Mouse (Mus musculus) left cerebral cortex, postnatal 10 days (tissue): ENCODE data around the gene Dpp6. TPM values are rescaled to one million over a fixed set of nuclear protein-coding genes. Genes with fewer than 3 reads are reported as not detected.
A peak's percentile ranks its signal among the peaks of the same experiment; 100 is the strongest.

Experiments
- DNase-seq, 2 experiments: peaks; one replicate each; pipeline ENCODE4 v3.0.0; 2021 to 2022; ENCODE audit warnings: low spot score in 2 of 2, mixed read lengths in 1 of 2; ENCODE audit errors: extremely low spot score in 1 of 2
- intact Hi-C: fragments of 180-260 bp; cut with DNase I; formaldehyde crosslinking; loops from one replicate; pipeline ENCODE4 v1.15.1; 2025
- total RNA-seq, 2 experiments: library from RNA; stranded (reverse); gene quantifications; 2 replicates each; pipeline ENCODE4 v1.2.3; 2021

The Dpp6 gene
- total RNA-seq, 2 experiments from 2014 or later, result 180 to 184 TPM

- DNase-seq, result peak in 1 of 2 experiments; percentile 28
- intact Hi-C loops, result no loop called here
These were observed 913.7 kb downstream of the Dpp6 start for GRCm38 (mm10) chr5:27730666-27731065.

- intact Hi-C loops, result no loop called here
- no peak for DNase-seq
These were observed 914.4 kb downstream of the Dpp6 start for GRCm38 (mm10) chr5:27731392-27731791.

GRCm38 (mm10) chr5:27732288-27732868 is 915.4 kb downstream of the Dpp6 start:
- DNase-seq, result peak in 1 of 2 experiments; percentile 42
- intact Hi-C loops, result no loop called here

GRCm38 (mm10) chr5:27737168-27737567 is 920.2 kb downstream of the Dpp6 start:
- DNase-seq, result peak; percentile 31 to 69

GRCm38 (mm10) chr5:27739216-27739615 is 922.2 kb downstream of the Dpp6 start:
- intact Hi-C loops, result no loop called here

More at GRCm38 (mm10) chr5:27737168-27737567, 920.2 kb downstream of the Dpp6 start:
- intact Hi-C loops, result no loop called here

GRCm38 (mm10) chr5:27744944-27745343 is 927.9 kb downstream of the Dpp6 start:
- no peak for DNase-seq
- intact Hi-C loops, result no loop called here

More at GRCm38 (mm10) chr5:27739216-27739615, 922.2 kb downstream of the Dpp6 start:
- no peak for DNase-seq

- DNase-seq, result no peak
- intact Hi-C loops, result no loop called here
These were observed 948.8 kb downstream of the Dpp6 start for GRCm38 (mm10) chr5:27765780-27766179.

- no peak for DNase-seq
- intact Hi-C loops, result no loop called here
These were observed 950.9 kb downstream of the Dpp6 start for GRCm38 (mm10) chr5:27767948-27768347.
